Comparison of ENCODE assay signal across 15 mouse cellular contexts in genomic region chr2:59672086-59672485, GRCm38 (mm10).
DNase-seq lines count a peak whose midpoint lies in the region; ATAC-seq and TF ChIP-seq lines count a peak whose summit lies in the region.
"Had no signal": no experiment of that assay in that cellular context is flagged by ENCODE, and none has a peak within 500 bp of the region (broad histone marks: within the 10 kb centered on the region; RNA-seq: fewer than 3 reads in every experiment).

No protein-coding gene starts in this region.

- TF ChIP-seq POLR2A in kidney, adult 2 months (IDR thresholded peaks at IDR 0.05; ENCODE audit: low read depth, low read length) = no peak

- no peaks in the 10 kb centered on the region for H3K27me3 ChIP-seq in kidney, adult 2 months (replicated peaks; ENCODE audit: control insufficient read depth, insufficient read depth, low read length)
- no peaks in the 10 kb centered on the region for H3K27me3 ChIP-seq in embryonic facial prominence, embryonic 13.5 days
- H3K27me3 ChIP-seq in heart, postnatal 0 days (ENCODE audit: control insufficient read depth, insufficient read depth, low read length) = no peaks in the 10 kb centered on the region
- H3K27me3 ChIP-seq: forebrain, embryonic 15.5 days; neural tube, embryonic 12.5 days had no signal

- TF ChIP-seq CTCF in kidney, adult 2 months (conservative IDR thresholded peaks at IDR 0.05; ENCODE audit: insufficient read depth, insufficient read length, low read depth, low read length) = no peak
- TF ChIP-seq CTCF in heart, postnatal 0 days (IDR thresholded peaks at IDR 0.05; ENCODE audit: low read depth) = no peak

- DNase-seq in kidney, adult 2 months = no peak
- DNase-seq in kidney, postnatal 36 days = no peak
- DNase-seq in Muller cell, postnatal 12 days (ENCODE audit: inconsistent ontology term) = peak; percentile 48
- no peak for DNase-seq in heart, postnatal 0 days (ENCODE audit: low spot score)
- DNase-seq in urinary bladder, adult 18-20 months (ENCODE audit: low spot score in 2 of 2) = no peak
- DNase-seq in thymus, postnatal 0 days (ENCODE audit: low spot score) = no peak
- DNase-seq: adrenal gland, postnatal 14 days; cerebellum, adult 8-10 months; liver; lung, embryonic 14.5 days; right cerebral cortex, postnatal 25 days had no signal

- H3K4me3 ChIP-seq in kidney, adult 2 months (ENCODE audit: insufficient read depth, low read depth, low read length) = no peak overlapping the region
- H3K4me3 ChIP-seq in embryonic facial prominence, embryonic 13.5 days = no peak overlapping the region
- H3K4me3 ChIP-seq in heart, postnatal 0 days (ENCODE audit: low read depth, low read length) = no peak overlapping the region
- H3K4me3 ChIP-seq: forebrain, embryonic 15.5 days; megakaryocyte, embryonic 14.5 days; neural tube, embryonic 12.5 days had no signal

- TF ChIP-seq EP300 in heart, postnatal 0 days (IDR thresholded peaks at IDR 0.05; ENCODE audit: low read depth) = no peak

- no peaks in the 10 kb centered on the region for H3K36me3 ChIP-seq in kidney, adult 2 months (ENCODE audit: control insufficient read depth, insufficient read depth, low read length)
- 0 out of 2 replicates have a peak, but pooled peaks cover 3% of the 10 kb centered on the region for H3K36me3 ChIP-seq in embryonic facial prominence, embryonic 13.5 days
- 0 out of 2 replicates have a peak, but pooled peaks cover 4% of the 10 kb centered on the region for H3K36me3 ChIP-seq in heart, postnatal 0 days (replicated peaks; ENCODE audit: control insufficient read depth, insufficient read depth, low read length)
- H3K36me3 ChIP-seq: forebrain, embryonic 15.5 days; neural tube, embryonic 12.5 days had no signal

- H3K9me3 ChIP-seq in embryonic facial prominence, embryonic 13.5 days = no peaks in the 10 kb centered on the region; the same call in 1 of the 2 replicates
- no peaks in the 10 kb centered on the region for H3K9me3 ChIP-seq in heart, postnatal 0 days (replicated peaks; ENCODE audit: control insufficient read depth, low read length)
- H3K9me3 ChIP-seq: forebrain, embryonic 15.5 days; megakaryocyte, embryonic 14.5 days; neural tube, embryonic 12.5 days had no signal

- H3K4me2 ChIP-seq in embryonic facial prominence, embryonic 13.5 days = 0 out of 2 replicates have a peak overlapping the region, but pooled peaks have one; percentile 5
- H3K4me2 ChIP-seq in heart, postnatal 0 days (ENCODE audit: low read depth, low read length) = no peak overlapping the region
- H3K4me2 ChIP-seq: forebrain, embryonic 15.5 days; lung, embryonic 14.5 days; neural tube, embryonic 12.5 days had no signal

- H3K4me1 ChIP-seq in kidney, adult 2 months (ENCODE audit: control insufficient read depth, insufficient read depth, low read length) = peaks cover 50% of the 10 kb centered on the region
- H3K4me1 ChIP-seq in embryonic facial prominence, embryonic 13.5 days = peaks cover 66% of the 10 kb centered on the region
- H3K4me1 ChIP-seq in heart, postnatal 0 days (ENCODE audit: control insufficient read depth, insufficient read depth) = peaks cover 35% of the 10 kb centered on the region

- peak overlapping the region; percentile 0; the same call in 1 of the 2 replicates for H3K27ac ChIP-seq in kidney, adult 2 months (ENCODE audit: insufficient read depth, low read depth, low read length)
- H3K27ac ChIP-seq in embryonic facial prominence, embryonic 13.5 days = no peak overlapping the region; the same call in 1 of the 2 replicates
- H3K27ac ChIP-seq in heart, postnatal 0 days (ENCODE audit: low read depth) = peak overlapping the region; percentile 93
- H3K27ac ChIP-seq: forebrain, embryonic 15.5 days; neural tube, embryonic 12.5 days had no signal

- ATAC-seq in embryonic facial prominence, embryonic 13.5 days (ENCODE audit: insufficient number of reproducible peaks, insufficient read depth, low FRiP score, low TSS enrichment, low read depth) = no peak
- no peak for ATAC-seq in heart, postnatal 0 days (ENCODE audit: insufficient read depth, low read depth)
- ATAC-seq: forebrain, embryonic 15.5 days had no signal

- WGBS in kidney, adult 2 months = 40% methylated on average over 4 of the region's 4 CpGs
- WGBS in embryonic facial prominence, embryonic 13.5 days = 19% methylated on average over 4 of the region's 4 CpGs
- WGBS in heart, postnatal 0 days = 40% methylated on average over 4 of the region's 4 CpGs

- no peak overlapping the region for H3K9ac ChIP-seq in embryonic facial prominence, embryonic 13.5 days
- no peak overlapping the region for H3K9ac ChIP-seq in heart, postnatal 0 days (replicated peaks; ENCODE audit: low read depth, low read length)
- H3K9ac ChIP-seq: forebrain, embryonic 15.5 days; lung, embryonic 14.5 days; neural tube, embryonic 12.5 days had no signal
